Mouse (Mus musculus): ENCODE data around the gene Olfr456. TPM values are rescaled to one million over a fixed set of nuclear protein-coding genes. Genes with fewer than 3 reads are reported as not detected.

Gene Olfr456
- polyA plus RNA-seq, 1 experiment from 2014 or later = not detected

Other genes starting within 250 kb of the Olfr456 start
- 16.2 and 18.8 TPM in 2 replicates for gene Gstk1, start 241.3 kb downstream of the Olfr456 start, polyA plus RNA-seq (2016; fragmentation: Nextera tagmentation; extraction: Ambion mirVana)
- gene Tmem139, start 225.2 kb downstream of the Olfr456 start, polyA plus RNA-seq (2016; fragmentation: Nextera tagmentation; extraction: Ambion mirVana) = 0.81 and 1.4 TPM in 2 replicates
- 61.4 and 63.5 TPM in 2 replicates for gene Casp2, start 222.2 kb downstream of the Olfr456 start, polyA plus RNA-seq (2016; fragmentation: Nextera tagmentation; extraction: Ambion mirVana)
- gene Clcn1, start 200.5 kb downstream of the Olfr456 start, polyA plus RNA-seq (2016; fragmentation: Nextera tagmentation; extraction: Ambion mirVana) = 1.4 and 1.7 TPM in 2 replicates
- 4.3 and 4.9 TPM in 2 replicates for gene Fam131b, start 162.6 kb downstream of the Olfr456 start, polyA plus RNA-seq (2016; fragmentation: Nextera tagmentation; extraction: Ambion mirVana)
- gene Zyx, start 137.6 kb downstream of the Olfr456 start, polyA plus RNA-seq (2016; fragmentation: Nextera tagmentation; extraction: Ambion mirVana) = 71.4 and 82.5 TPM in 2 replicates
- gene Epha1, start 113.9 kb downstream of the Olfr456 start, polyA plus RNA-seq (2016; fragmentation: Nextera tagmentation; extraction: Ambion mirVana) = 1.9 and 2.4 TPM in 2 replicates
- gene Tas2r143, start 87.0 kb downstream of the Olfr456 start, polyA plus RNA-seq (2016; fragmentation: Nextera tagmentation; extraction: Ambion mirVana) = not detected in 2 replicates
- gene Tas2r135, start 81.8 kb downstream of the Olfr456 start, polyA plus RNA-seq (2016; fragmentation: Nextera tagmentation; extraction: Ambion mirVana) = not detected in 2 replicates
- not detected in 2 replicates for gene Tas2r126, start 52.7 kb downstream of the Olfr456 start, polyA plus RNA-seq (2016; fragmentation: Nextera tagmentation; extraction: Ambion mirVana)
- gene Olfr458, start 22.0 kb downstream of the Olfr456 start, polyA plus RNA-seq (2016; fragmentation: Nextera tagmentation; extraction: Ambion mirVana) = not detected in 2 replicates
- not detected in 2 replicates for gene Olfr457, start 10.9 kb downstream of the Olfr456 start, polyA plus RNA-seq (2016; fragmentation: Nextera tagmentation; extraction: Ambion mirVana)
- gene Olfr455, start 60.4 kb upstream of the Olfr456 start, polyA plus RNA-seq (2016; fragmentation: Nextera tagmentation; extraction: Ambion mirVana) = not detected in 2 replicates
- gene Tcaf3, start 110.5 kb upstream of the Olfr456 start, polyA plus RNA-seq (2016; fragmentation: Nextera tagmentation; extraction: Ambion mirVana) = not detected in 2 replicates
- 3.8 and 4.5 TPM in 2 replicates for gene Tcaf2, start 158.0 kb upstream of the Olfr456 start, polyA plus RNA-seq (2016; fragmentation: Nextera tagmentation; extraction: Ambion mirVana)
- 189 and 192 TPM in 2 replicates for gene Tcaf1, start 222.9 kb upstream of the Olfr456 start, polyA plus RNA-seq (2016; fragmentation: Nextera tagmentation; extraction: Ambion mirVana)